Mouse (Mus musculus): ENCODE measurements around the gene Osgep.

DNA sequence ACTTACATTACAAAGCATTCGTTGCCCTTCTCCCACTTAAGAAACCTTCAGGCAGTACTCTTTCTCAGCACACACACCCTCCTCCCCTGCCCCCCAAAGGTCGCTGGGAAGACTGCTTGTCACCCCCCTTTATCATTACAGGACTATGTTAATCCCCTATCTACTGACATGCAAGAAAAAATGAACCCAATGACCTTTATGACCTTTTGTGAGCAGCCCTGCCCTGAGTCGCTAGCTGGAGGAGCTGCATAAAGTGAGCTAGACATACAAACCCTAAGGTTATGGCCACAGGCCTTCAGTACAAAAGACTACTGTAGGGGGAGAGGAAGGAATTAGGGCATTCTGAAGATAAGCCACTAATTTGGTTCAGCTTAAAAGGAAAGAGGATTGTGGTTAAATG is 13.3 kb downstream of the Osgep start:
- TF ChIP-seq CTCF (IDR thresholded peaks at IDR 0.05; ENCODE audit: low read depth, low read length): no peak
- TF ChIP-seq GATA1 (IDR thresholded peaks at IDR 0.05; ENCODE audit: borderline replicate concordance, low read length): no peak
- TF ChIP-seq TAL1 (conservative IDR thresholded peaks at IDR 0.05; ENCODE audit: low read depth, low read length): no peak
- no peak for TF ChIP-seq GATA2 (IDR thresholded peaks at IDR 0.05; ENCODE audit: borderline replicate concordance, low read depth, low read length)
